Mouse (Mus musculus) megakaryocyte, embryonic 14.5 days (primary cell): Measurements from ENCODE around the gene Sbno1.

Experiments
- FLI1 ChIP-seq: IDR thresholded peaks from 2 replicates; pipeline ENCODE4 v1.6.1; 2012; ENCODE audit warnings: low read length, inconsistent platforms, mixed read lengths
- GATA1 ChIP-seq: IDR thresholded peaks from 3 replicates; pipeline ENCODE4 v1.6.1; 2012; ENCODE audit warnings: mixed read lengths, low read length, inconsistent platforms, borderline replicate concordance

DNA sequence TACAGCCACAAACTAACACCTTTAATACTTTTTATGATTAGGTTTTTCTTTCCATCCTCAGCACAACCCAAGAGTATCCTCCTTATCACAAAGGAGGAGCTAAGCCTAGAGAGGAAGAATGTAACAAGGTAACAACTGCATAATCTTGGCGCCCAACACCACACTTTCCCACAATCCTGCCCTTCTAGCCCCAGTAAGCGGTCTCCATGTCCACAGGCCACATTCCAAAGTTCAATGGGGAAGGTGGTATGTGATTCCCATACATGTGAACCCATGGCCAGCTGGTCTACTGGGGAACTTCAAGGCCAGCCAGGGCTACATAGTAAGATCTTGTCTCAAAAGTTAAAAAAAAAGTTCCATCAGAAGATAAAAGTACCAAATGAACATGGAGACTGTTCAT lies 4.0 kb downstream of the Sbno1 start:
- TF ChIP-seq GATA1 (no peak), FLI1 (no peak)
